Mouse (Mus musculus) bone marrow, adult 2 months (tissue): ENCODE measurements around the gene Adgrl3. TPM values are rescaled to one million over a fixed set of nuclear protein-coding genes. Genes with fewer than 3 reads are reported as not detected.

ENCODE experiments used
- H3K27ac ChIP-seq: fragments of 200-500 bp; 2 replicates; pipeline ENCODE4 v1.5.1; 2012; ENCODE audit warnings: low read depth, mild to moderate bottlenecking, control low read depth, inconsistent platforms, low read length; ENCODE audit not compliant: control insufficient read depth, poor library complexity, insufficient read depth
- H3K4me1 ChIP-seq: fragments of 200-500 bp; 2 replicates; pipeline ENCODE4 v1.6.1; 2011; ENCODE audit warnings: low read length; ENCODE audit not compliant: control insufficient read depth, insufficient read depth
- H3K4me3 ChIP-seq: fragments of 200-500 bp; replicated peaks from 2 replicates; pipeline ENCODE3; 2011; ENCODE audit warnings: mild to moderate bottlenecking, low read depth, low read length, control low read depth; ENCODE audit not compliant: control insufficient read depth
- CTCF ChIP-seq: fragments of 200-500 bp; IDR thresholded peaks from 2 replicates; pipeline ENCODE4 v1.5.1; 2011; ENCODE audit warnings: low read length, control low read depth; ENCODE audit not compliant: control insufficient read depth, insufficient read depth
- POLR2A ChIP-seq: fragments of 200-500 bp; IDR thresholded peaks from 2 replicates; pipeline ENCODE4 v1.6.1; 2011; ENCODE audit warnings: low read depth, mild to moderate bottlenecking, control low read depth, low read length, borderline replicate concordance; ENCODE audit not compliant: control insufficient read depth
- WGBS: fragments of 180-500 bp; shearing (Covaris S2); methylation state at CpG from one replicate; pipeline ENCODE4 v1.1.7; 2018; 5-methylcytosine and 5-hydroxymethylcytosine counted together
- polyA plus RNA-seq: library from polyadenylated mRNA; stranded (reverse); fragments of >200 nt; gene quantifications from 2 replicates; pipeline ENCODE4 v1.2.4, GENCODE M21; 2011; ENCODE audit warnings: low replicate concordance; ENCODE audit not compliant: missing spikeins, insufficient read depth, insufficient read length

Adgrl3 gene
- polyA plus RNA-seq, 1 experiment = not detected

GRCm38 (mm10) chr5:81752426-81752825 is 732.5 kb downstream of the Adgrl3 start:
- Histone ChIP-seq H3K4me3 (no peak overlapping the region), H3K27ac (no peak overlapping the region), H3K4me1 (no peaks in the 10 kb centered on the region)
- TF ChIP-seq CTCF (no peak), POLR2A (no peak)
- WGBS = 91% methylated on average over 3 of the region's 3 CpGs

- no peaks in the 10 kb centered on the region for H3K4me1 ChIP-seq
- 73% methylated on average over 2 of the region's 2 CpGs for WGBS
- TF ChIP-seq POLR2A (no peak), CTCF (no peak)
- H3K27ac ChIP-seq = no peak overlapping the region
- no peak overlapping the region for H3K4me3 ChIP-seq
Observed at GRCm38 (mm10) chr5:81755711-81756110, 735.8 kb downstream of the Adgrl3 start.

- 74% methylated on average over 7 of the region's 7 CpGs for WGBS
- TF ChIP-seq POLR2A (no peak), CTCF (no peak)
- Histone ChIP-seq H3K27ac (no peak overlapping the region), H3K4me3 (no peak overlapping the region), H3K4me1 (no peaks in the 10 kb centered on the region)
Observed at GRCm38 (mm10) chr5:81757093-81757725, 737.3 kb downstream of the Adgrl3 start.

DNA sequence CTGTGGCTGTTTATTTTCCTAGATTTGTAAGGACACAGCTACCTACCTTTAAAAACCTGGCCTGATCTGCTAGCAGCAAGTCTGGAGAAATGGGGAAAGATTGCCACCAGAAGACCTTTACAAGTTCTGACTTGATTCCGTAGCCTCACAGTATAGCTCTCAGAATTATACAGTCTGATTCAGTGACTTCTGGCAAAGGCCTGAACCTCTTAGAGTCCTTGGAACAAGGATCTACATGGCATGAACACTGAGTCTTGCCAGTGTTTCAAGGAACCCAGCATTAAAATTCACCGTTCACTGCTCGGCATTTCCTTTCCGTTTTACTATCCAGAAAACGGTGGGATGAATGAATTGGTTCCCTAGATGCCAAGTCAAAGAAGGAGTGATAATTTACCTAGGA is 756.3 kb downstream of the Adgrl3 start:
- WGBS = 91% methylated on average over 5 of the region's 5 CpGs
- no peak overlapping the region for H3K4me3 ChIP-seq
- no peak for TF ChIP-seq POLR2A
- no peak for TF ChIP-seq CTCF
- no peaks in the 10 kb centered on the region for H3K4me1 ChIP-seq
- no peak overlapping the region for H3K27ac ChIP-seq

DNA sequence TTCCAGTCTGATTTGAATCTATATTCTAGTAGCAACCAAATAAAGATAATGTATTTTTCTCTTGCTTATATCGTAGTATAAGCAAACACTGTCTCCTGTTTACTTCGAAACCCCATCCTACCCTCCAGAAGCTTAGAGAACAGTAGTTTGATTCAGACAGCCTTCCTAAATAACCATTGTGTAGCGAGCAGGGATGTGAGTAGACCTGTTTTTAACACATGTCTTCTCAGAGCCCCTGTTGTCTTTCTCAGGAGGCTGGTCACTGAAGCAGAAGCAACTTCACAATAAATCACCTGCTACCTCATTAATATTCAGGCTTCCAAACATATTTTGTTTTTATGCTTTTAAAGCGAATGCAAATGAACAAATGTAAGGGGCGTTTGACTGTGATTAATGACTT is 756.8 kb downstream of the Adgrl3 start:
- 74% methylated on average over 5 of the region's 5 CpGs for WGBS
- Histone ChIP-seq H3K27ac (no peak overlapping the region), H3K4me1 (no peaks in the 10 kb centered on the region), H3K4me3 (no peak overlapping the region)
- TF ChIP-seq POLR2A (no peak), CTCF (no peak)

GRCm38 (mm10) chr5:81784770-81785169 is 764.8 kb downstream of the Adgrl3 start:
- TF ChIP-seq CTCF (no peak), POLR2A (no peak)
- Histone ChIP-seq H3K4me1 (no peaks in the 10 kb centered on the region), H3K27ac (no peak overlapping the region), H3K4me3 (no peak overlapping the region)
- 82% methylated on average over 8 of the region's 8 CpGs for WGBS

- TF ChIP-seq POLR2A (no peak), CTCF (no peak)
- no peak overlapping the region for H3K4me3 ChIP-seq
- WGBS = 73% methylated on average over 1 of the region's 1 CpGs
- H3K4me1 ChIP-seq = no peaks in the 10 kb centered on the region
- no peak overlapping the region for H3K27ac ChIP-seq
Observed at GRCm38 (mm10) chr5:81790710-81791109, 770.8 kb downstream of the Adgrl3 start.

DNA sequence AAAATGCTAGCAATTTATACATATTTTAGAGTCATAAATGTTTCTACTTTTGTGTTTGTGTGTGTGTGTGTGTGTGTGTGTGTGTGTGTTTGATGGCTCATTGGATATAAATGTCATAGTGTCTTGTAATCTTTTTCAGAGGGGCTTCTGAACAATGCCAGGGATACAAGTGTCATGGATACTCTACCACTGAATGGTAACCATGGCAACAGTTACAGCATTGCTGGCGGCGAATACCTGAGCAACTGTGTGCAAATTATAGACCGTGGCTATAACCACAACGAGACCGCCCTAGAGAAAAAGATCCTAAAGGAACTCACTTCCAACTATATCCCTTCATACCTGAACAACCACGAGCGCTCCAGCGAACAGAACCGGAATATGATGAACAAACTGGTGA is 774.2 kb downstream of the Adgrl3 start:
- TF ChIP-seq CTCF = no peak
- H3K4me1 ChIP-seq = no peaks in the 10 kb centered on the region
- WGBS = 87% methylated on average over 9 of the region's 9 CpGs
- no peak overlapping the region for H3K4me3 ChIP-seq
- no peak overlapping the region for H3K27ac ChIP-seq

DNA sequence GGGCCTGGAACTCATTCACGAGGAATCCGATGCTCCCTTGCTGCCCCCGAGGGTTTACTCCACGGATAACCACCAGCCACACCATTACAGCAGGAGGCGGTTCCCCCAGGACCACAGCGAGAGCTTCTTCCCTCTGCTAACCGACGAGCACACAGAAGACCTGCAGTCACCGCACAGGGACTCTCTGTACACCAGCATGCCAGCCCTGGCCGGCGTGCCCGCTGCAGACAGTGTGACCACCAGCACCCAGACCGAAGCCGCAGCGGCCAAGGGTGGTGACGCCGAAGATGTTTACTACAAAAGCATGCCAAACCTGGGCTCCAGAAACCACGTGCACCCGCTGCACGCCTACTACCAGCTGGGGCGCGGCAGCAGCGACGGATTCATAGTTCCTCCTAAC is 774.7 kb downstream of the Adgrl3 start:
- 80% methylated on average over 24 of the region's 24 CpGs for WGBS
- TF ChIP-seq CTCF (no peak), POLR2A (no peak)
- H3K4me3 ChIP-seq = no peak overlapping the region
- H3K27ac ChIP-seq = no peak overlapping the region
- no peaks in the 10 kb centered on the region for H3K4me1 ChIP-seq
